Mouse (Mus musculus) adrenal gland (tissue): ENCODE data around the gene Aox2.

ENCODE experiments used
- intact Hi-C: fragments of 180-260 bp; cut with DNase I; formaldehyde crosslinking; loops from one replicate; pipeline ENCODE4 v1.15.1; 2025
- long read RNA-seq, 2 experiments: library from polyadenylated mRNA; unstranded; transcript quantifications; one replicate each; pipeline ENCODE4 v2.0.0; 2020; ENCODE audit warnings: borderline replicate concordance in 1 of 2; ENCODE audit not compliant: insufficient replicate concordance in 1 of 2

Gene Aox2
- long read RNA-seq, experiment 1, result 0 reads
- long read RNA-seq, experiment 2, result 0 reads

GRCm38 (mm10) chr1:58278026-58278425 is at the start of gene Aox2:
Gene Aox2, plus strand, starts transcription at chr1:58278326.
- intact Hi-C loops, result no loop called here

DNA sequence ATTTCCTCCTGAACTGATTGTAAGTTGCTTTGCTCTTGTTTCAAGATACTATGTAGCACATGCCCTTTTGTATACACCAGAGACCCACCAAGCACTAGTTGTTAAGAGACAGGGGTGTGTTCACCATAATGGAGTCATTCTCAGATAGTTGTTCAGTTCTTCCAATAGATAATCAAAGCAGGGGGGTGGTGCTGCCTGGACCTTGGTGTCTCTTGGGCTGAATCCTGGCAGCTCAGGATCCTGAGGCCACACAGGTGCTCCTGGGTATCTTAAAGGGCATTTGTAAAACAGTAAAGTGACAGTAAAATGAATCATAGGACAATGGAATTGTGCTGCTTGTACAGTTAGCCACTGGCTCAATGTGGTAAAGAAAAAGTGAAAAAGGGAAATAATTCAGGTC is 49.2 kb upstream of the Aox2 start:
- intact Hi-C loops, result no loop called here

- intact Hi-C loops, result no loop called here
These were observed 48.4 kb upstream of the Aox2 start for GRCm38 (mm10) chr1:58229774-58230173.

GRCm38 (mm10) chr1:58230542-58230941 is 47.6 kb upstream of the Aox2 start:
- intact Hi-C loops, result no loop called here

GRCm38 (mm10) chr1:58235405-58235804 is 42.7 kb upstream of the Aox2 start:
- intact Hi-C loops, result no loop called here

GRCm38 (mm10) chr1:58237527-58238299 is 40.4 kb upstream of the Aox2 start:
- intact Hi-C loops, result no loop called here

DNA sequence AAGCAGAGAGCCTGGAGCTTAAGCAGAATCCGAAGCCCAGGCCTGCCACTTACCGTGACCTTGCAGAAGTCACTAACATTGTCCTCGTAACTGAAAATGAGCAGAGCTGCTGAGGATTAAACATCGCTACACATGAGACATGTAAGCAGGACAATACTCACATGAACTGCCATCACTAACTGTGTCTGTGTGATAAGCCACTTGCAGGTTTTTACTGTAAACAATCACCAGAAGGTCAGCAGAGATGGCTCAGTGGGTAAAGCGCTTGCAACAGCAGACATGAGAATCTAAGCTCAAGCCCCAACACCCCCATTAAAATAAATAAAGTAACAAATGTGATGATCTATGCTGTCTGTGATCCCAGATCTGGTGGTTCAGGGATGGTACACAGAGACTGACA is 39.7 kb upstream of the Aox2 start:
- intact Hi-C loops, result no loop called here

DNA sequence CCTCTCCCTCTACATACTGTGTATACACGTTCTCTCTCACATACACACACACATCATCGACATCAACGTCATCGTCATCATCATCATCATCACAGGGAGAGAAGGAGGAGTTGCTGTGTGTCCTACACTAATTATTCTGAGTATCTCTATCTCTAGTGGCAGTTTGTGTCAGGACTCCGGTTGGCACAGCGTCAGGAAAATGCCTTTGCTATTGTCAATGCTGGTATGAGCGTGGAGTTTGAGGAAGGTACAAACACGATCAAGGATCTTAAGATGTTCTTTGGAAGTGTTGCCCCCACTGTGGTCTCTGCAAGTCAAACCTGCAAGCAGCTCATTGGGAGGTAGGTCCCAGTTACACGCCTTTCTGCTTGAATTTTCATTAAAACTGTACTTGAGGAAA is 39.2 kb upstream of the Aox2 start:
- intact Hi-C loops, result no loop called here

- intact Hi-C loops, result no loop called here
These were observed 37.8 kb upstream of the Aox2 start for GRCm38 (mm10) chr1:58240347-58240746.

DNA sequence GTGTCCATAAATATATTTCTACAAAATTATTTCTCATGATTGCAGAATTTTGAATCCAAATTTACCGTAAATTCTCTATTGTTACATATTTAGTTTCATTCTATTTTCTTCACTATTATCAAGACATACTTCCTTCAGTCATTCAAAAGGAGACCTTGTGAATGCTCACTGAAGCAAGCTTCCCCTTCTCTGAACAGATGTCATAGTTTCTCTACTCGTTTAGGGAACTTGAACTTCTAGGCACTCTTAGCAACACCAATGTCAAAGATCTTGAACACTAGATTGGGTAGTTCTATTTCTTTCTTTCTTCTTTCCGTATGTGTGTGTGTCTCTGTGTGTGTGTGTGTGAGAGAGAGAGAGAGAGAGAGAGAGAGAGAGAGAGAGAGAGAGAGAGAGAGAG is 33.6 kb upstream of the Aox2 start:
- intact Hi-C loops, result no loop called here

DNA sequence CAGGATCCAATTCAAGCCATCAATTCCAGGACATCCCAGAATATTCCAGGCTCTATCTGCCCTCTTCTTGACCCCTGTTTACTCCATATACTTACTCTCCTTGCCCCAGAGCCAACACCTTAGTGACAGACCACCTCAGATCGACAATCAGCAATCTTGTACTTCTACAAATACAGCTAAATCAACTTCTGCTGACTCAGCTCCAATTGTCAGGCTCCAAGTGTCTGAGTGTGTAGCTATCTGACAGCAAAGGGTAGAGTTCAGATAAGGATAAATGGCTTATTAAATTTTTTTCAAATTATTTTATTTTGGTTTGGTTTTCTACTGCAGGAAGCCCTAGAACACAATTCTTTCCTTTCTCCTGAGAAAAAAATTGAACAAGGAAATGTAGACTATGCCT is 29.6 kb upstream of the Aox2 start:
- intact Hi-C loops, result no loop called here

DNA sequence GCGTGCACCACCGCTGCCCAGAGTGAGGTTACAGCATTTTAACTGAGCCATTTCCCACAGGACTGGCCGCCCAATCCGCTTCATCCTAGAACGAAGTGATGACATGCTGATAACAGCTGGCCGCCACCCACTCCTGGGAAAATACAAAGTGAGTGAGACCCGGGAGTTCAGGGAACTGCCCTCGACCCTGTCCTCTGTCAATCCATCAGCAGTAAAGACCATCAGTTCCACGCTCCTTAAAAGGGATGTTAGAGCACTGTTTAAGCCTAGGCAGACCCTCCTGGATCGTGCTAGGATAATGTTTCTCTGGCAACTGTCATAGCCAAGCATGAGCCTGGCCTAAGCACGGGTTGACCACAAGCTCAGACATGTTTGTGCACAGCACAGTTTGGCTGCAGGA is 24.7 kb upstream of the Aox2 start:
- intact Hi-C loops, result no loop called here

GRCm38 (mm10) chr1:58257195-58257991 is 20.7 kb upstream of the Aox2 start:
- intact Hi-C loops, result no loop called here

DNA sequence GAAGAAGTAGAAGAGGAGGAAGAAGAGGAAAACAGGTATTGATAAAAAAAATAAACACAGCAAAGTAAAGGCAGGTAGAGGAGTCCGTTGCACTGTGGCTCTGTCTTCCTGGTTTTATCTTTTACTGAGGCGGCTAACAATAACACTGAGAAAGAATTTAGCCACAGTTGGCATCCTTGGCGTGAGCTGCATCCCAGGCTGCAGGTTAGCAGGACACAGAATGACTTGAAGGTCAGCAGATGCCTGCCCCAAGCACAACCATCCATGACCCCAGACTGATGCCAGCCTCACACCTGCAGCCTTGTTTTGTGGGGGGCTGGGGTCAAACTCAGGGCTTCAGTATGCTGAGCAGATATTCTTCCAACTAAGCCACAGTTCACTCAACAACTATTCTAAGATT is 17.8 kb upstream of the Aox2 start:
- intact Hi-C loops, result no loop called here

DNA sequence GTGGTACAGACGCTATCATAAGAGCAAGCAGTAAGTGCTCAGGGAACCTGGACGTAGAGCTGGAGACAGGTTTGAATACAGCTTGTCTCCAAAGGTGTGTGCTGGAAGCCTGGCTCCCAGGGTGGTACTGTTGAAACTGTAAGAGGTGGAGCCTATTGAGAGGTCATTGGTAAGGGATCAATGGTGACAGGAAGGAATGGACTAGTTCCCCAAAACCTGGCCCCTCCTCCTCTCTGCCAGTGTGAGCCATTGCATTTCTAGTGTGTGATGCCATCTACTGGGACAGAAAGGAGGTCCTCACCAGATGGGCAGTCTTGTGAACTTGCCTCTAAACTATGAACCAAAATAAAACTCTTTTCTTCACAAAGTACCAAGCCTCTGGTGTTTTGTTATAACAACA is 9.9 kb upstream of the Aox2 start:
- intact Hi-C loops, result no loop called here

DNA sequence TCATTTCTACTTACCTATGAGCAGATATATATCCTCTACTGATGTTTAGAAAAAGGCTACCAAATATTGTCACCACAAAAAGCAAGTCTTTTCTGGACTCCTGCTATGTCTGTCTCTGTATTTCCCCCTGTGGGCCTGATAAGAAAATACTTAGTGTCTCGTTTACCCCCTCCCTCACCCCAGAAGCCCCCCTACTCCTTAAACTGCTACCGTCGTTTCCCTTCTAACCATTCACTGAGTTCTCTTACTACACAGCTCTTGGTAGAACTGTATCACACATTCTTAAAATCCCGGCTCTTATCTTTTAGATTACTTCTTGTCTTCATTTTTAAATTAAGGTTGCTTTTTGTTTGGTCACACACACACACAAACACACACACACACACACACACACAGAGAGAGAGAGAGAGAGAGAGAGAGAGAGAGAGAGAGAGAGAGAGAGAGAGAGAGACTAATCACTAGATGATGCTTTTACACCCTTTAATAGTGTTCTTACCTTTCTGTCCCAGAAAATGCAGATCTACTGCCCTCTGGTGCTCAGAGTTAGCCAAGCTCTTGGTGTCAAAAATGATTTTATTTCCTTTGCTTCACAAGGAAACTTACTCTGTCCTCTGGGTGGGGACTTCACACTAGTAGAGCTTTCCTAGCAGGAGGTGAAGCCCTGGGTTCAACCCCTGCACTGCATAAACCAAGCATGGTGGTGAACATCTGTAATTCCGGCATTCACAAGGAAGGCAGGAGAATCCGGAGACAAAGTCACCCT is 7.1 kb upstream of the Aox2 start:
- intact Hi-C loops, result loop anchor here (2.0 kb wide), 1 partner anchor 114 kb away; no protein-coding TSS in a partner anchor

- intact Hi-C loops, result no loop called here
These were observed 2.2 kb upstream of the Aox2 start for GRCm38 (mm10) chr1:58275879-58276278.

DNA sequence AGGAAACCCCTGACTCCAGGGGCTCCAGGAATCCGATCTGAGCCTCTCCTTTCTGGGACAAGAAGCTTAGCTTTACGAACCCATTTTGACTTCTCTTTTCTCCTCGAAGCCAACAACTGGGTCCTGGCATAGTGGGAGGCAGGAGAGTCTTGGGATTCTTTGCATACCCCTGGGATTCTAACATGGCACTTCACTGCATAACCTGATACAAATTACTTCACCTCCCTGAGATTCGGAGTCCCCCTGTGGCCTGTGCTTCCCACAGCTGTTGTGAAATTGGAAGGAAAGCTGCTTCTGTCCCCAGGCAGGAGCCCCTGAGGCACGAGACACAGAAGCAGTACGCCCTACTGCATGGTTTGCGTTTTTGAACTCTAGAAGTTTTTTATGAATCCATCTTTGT is 387 bp downstream of the Aox2 start:
- intact Hi-C loops, result no loop called here

GRCm38 (mm10) chr1:58280381-58280780 is 2.3 kb downstream of the Aox2 start:
- intact Hi-C loops, result no loop called here

DNA sequence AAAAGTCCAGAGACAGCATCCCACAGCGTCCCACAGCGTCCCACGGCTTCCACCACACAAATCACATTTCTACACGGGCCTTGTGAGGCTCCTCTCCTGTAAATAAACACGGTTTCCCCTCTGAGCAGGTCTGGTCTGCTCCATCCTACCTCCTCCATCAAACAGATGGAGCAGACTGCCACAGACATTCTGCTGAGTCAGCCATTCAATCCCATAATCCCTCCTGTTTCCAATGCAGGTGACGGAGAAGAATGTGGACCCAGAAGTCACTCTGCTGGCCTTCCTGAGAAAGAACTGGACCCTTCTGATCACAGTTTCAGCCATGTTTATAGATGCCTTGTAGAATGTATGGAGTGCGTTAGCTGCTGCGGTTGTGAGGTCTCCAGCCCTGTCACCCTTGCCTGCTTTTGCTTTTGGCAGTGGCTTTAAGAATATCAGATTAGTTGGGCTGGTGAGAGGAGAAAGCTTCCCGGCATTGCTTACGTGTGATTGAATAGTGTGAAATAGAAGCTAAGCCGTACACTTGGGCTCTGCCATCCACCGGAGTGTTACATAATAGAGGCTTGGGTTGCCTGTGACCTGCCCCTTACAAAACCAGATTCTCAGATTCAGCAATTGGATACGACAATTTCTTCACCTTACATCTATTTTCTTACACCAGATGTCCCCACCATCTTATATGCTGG is 3.0 kb downstream of the Aox2 start:
- intact Hi-C loops, result no loop called here

DNA sequence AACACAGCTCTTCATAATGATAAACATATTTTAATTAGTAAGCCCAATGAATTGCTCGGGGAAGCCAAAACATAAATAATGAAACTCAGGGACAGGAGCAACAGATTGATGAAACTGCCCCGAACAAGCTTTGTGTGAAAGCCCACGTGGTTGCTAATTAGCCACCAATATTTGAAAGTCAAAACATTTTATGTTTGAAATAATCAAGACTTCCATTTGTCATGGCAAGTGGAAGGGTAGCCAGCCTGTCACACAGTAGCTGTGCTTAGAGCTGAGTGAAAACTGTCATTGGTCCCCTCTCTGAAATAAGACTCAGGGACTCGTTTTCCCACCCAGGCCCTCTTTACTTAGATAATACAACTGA is 3.5 kb downstream of the Aox2 start:
- intact Hi-C loops, result no loop called here
